Mouse (Mus musculus) thymus, postnatal 0 days (tissue): Measurements from ENCODE around the gene 3110082I17Rik. TPM values are rescaled to one million over a fixed set of nuclear protein-coding genes. Genes with fewer than 3 reads are reported as not detected.

Experiments used
- DNase-seq: peaks from one replicate; pipeline ENCODE4 v3.0.0-alpha.2; 2015; ENCODE audit warnings: low spot score
- microRNA counts: library from miRNA; unstranded; fragments of <30 nt; microRNA quantifications from one replicate; lab custom pipeline; 2015
- microRNA-seq: library from miRNA; unstranded; fragments of <30 nt; microRNA quantifications from one replicate; pipeline ENCODE4, GENCODE M21; 2016; ENCODE audit warnings: borderline number of aligned reads
- polyA plus RNA-seq: library from polyadenylated mRNA; unstranded; fragments of >200 nt; fragmentation: Nextera tagmentation; extraction: Ambion mirVana; gene quantifications from 2 replicates; pipeline ENCODE4 v1.2.1, GENCODE M21; 2015

3110082I17Rik gene
- polyA plus RNA-seq, 1 experiment from 2014 or later, result 19.9 TPM

- no peak for DNase-seq
These were observed 134.1 kb downstream of the 3110082I17Rik start for GRCm38 (mm10) chr5:139326111-139326696.

- DNase-seq, result peak; percentile 64
These were observed 134.8 kb downstream of the 3110082I17Rik start, which contains the start of gene Adap1 for GRCm38 (mm10) chr5:139325395-139325966. TSS of gene Adap1 (minus strand) at chr5:139325622.

- DNase-seq, result peak; percentile 46
These were observed 135.5 kb downstream of the 3110082I17Rik start for GRCm38 (mm10) chr5:139324691-139325394.

GRCm38 (mm10) chr5:139324045-139324491 is 136.3 kb downstream of the 3110082I17Rik start:
- DNase-seq, result no peak

- no peak for DNase-seq
These were observed 136.9 kb downstream of the 3110082I17Rik start for GRCm38 (mm10) chr5:139323260-139323924.

- no peak for DNase-seq
These were observed 139.0 kb downstream of the 3110082I17Rik start for GRCm38 (mm10) chr5:139321331-139321730.

- no peak for DNase-seq
These were observed 139.9 kb downstream of the 3110082I17Rik start for GRCm38 (mm10) chr5:139320424-139320823.

GRCm38 (mm10) chr5:139317751-139318504 is 142.4 kb downstream of the 3110082I17Rik start:
- no peak for DNase-seq

GRCm38 (mm10) chr5:139316982-139317675 is 143.2 kb downstream of the 3110082I17Rik start:
- no peak for DNase-seq

- DNase-seq, result no peak
These were observed 145.2 kb downstream of the 3110082I17Rik start for GRCm38 (mm10) chr5:139314941-139315642.

GRCm38 (mm10) chr5:139313536-139313935 is 146.8 kb downstream of the 3110082I17Rik start:
- DNase-seq, result no peak

GRCm38 (mm10) chr5:139311822-139312221 is 148.5 kb downstream of the 3110082I17Rik start:
- DNase-seq, result no peak

- no peak for DNase-seq
These were observed 149.8 kb downstream of the 3110082I17Rik start for GRCm38 (mm10) chr5:139310477-139310876.

- no peak for DNase-seq
These were observed 150.4 kb downstream of the 3110082I17Rik start for GRCm38 (mm10) chr5:139309946-139310345.

MicroRNAs encoded within 50 kb of the gene (microRNA counts, 519-probe panel; counts per million panel counts)
- 473 counts per million, percentile 71 among the panel's probes with 10 or more counts for microRNA mmu-miR-339-3p (lab: Ali Mortazavi, UCI)
- microRNA mmu-miR-339-5p (lab: Ali Mortazavi, UCI), result 473 counts per million, percentile 71 among the panel's probes with 10 or more counts

Small RNA genes lying within 50 kb of the gene (microRNA-seq; reads per million reads assigned to microRNA genes)
- gene Mir339, result 455 reads per million, percentile 62 among the genes with 10 or more reads in this experiment

Other genes starting within 250 kb of the 3110082I17Rik start
- 184 and 200 TPM in 2 replicates for gene Get4, start 208.2 kb downstream of the 3110082I17Rik start, polyA plus RNA-seq
- 3.1 TPM in 2 replicates for gene Adap1, start 134.9 kb downstream of the 3110082I17Rik start, polyA plus RNA-seq
- gene Cox19, start 109.1 kb downstream of the 3110082I17Rik start, polyA plus RNA-seq, result 110 and 112 TPM in 2 replicates
- gene Cyp2w1, start 107.9 kb downstream of the 3110082I17Rik start, polyA plus RNA-seq, result not detected in 2 replicates
- gene Gpr146, start 82.8 kb downstream of the 3110082I17Rik start, polyA plus RNA-seq, result 5.5 and 7.4 TPM in 2 replicates
- gene C130050O18Rik, start 55.2 kb downstream of the 3110082I17Rik start, polyA plus RNA-seq, result 0.54 and 0.79 TPM in 2 replicates
- 5.2 and 6.1 TPM in 2 replicates for gene Gper1, start 37.4 kb downstream of the 3110082I17Rik start, polyA plus RNA-seq
- 4.7 and 4.8 TPM in 2 replicates for gene Zfand2a, start 24.0 kb upstream of the 3110082I17Rik start, polyA plus RNA-seq
- 0.06 and 0.17 TPM in 2 replicates for gene Uncx, start 83.0 kb upstream of the 3110082I17Rik start, polyA plus RNA-seq